Mouse (Mus musculus): ENCODE data around the gene Olfr804.

GRCm38 (mm10) chr10:129729275-129729674 lies 26.3 kb downstream of the Olfr804 start, which contains the start of gene Olfr805:
- TF ChIP-seq CTCF (IDR thresholded peaks at IDR 0.05; ENCODE audit: control insufficient read depth, insufficient read depth, low read length): no peak
- no peak for TF ChIP-seq POLR2A (IDR thresholded peaks at IDR 0.05; ENCODE audit: borderline replicate concordance, control insufficient read depth, low read depth, low read length)

All from bone marrow, adult 2 months (tissue).